ENCODE assay signal across 8 mouse cellular contexts in genomic region chr15:28025447-28026166, GRCm38 (mm10). TPM values are rescaled to one million over a fixed set of nuclear protein-coding genes. Genes with fewer than 3 reads are reported as not detected.
DNase-seq lines count a peak whose midpoint lies in the region; ATAC-seq and TF ChIP-seq lines count a peak whose summit lies in the region.

TSS of gene Trio (minus strand) at chr15:28025848.

- H3K36me3 ChIP-seq in hindbrain, embryonic 16.5 days (ENCODE audit: control insufficient read depth, insufficient read depth, low read length): no peaks in the 10 kb centered on the region

- under 1% methylated on average over 90 of the region's 94 CpGs for WGBS in hindbrain, embryonic 16.5 days

- intact Hi-C loops in gastrocnemius, adult 2 months (cut with DNase I): loop anchor here (2.0 to 5.0 kb wide), 2 partner anchors 105 to 157 kb away; no protein-coding TSS in a partner anchor

- peaks cover 28% of the 10 kb centered on the region for H3K4me1 ChIP-seq in hindbrain, embryonic 16.5 days (ENCODE audit: control insufficient read depth, insufficient read depth, low read depth, low read length)

- DNase-seq in T-cell, adult 2 months (ENCODE audit: low spot score): peak; percentile 69
- peak; percentile 100 for DNase-seq in cerebellum, postnatal 14 days
- DNase-seq in gastrocnemius, adult 2 months: peak; percentile 99
- DNase-seq in left cerebral cortex, adult 11 months (ENCODE audit: low spot score): peak; percentile 93
- peak; percentile 98 for DNase-seq in lung, postnatal 36 days
- DNase-seq in retina, embryonic 14.5 days (ENCODE audit: low spot score): peak; percentile 97
- peak; percentile 85 to 90 for DNase-seq in thymus, postnatal 36 days

- peak within 1 kb of the TSS; percentile 95 for H3K4me3 ChIP-seq in gastrocnemius, adult 2 months
- peak within 1 kb of the TSS; percentile 72 for H3K4me3 ChIP-seq in hindbrain, embryonic 16.5 days (ENCODE audit: low read length)

- peak within 1 kb of the TSS; percentile 89 for H3K27ac ChIP-seq in gastrocnemius, adult 2 months
- peak within 1 kb of the TSS; percentile 100 for H3K27ac ChIP-seq in hindbrain, embryonic 16.5 days (ENCODE audit: low read depth, low read length)

- no peaks in the 10 kb centered on the region for H3K27me3 ChIP-seq in hindbrain, embryonic 16.5 days (replicated peaks; ENCODE audit: control insufficient read depth, insufficient read depth, low read length)

- TF ChIP-seq CTCF in gastrocnemius, adult 2 months (IDR thresholded peaks at IDR 0.05): no peak

- ATAC-seq in hindbrain, embryonic 16.5 days: peak; percentile 96

- H3K9ac ChIP-seq in hindbrain, embryonic 16.5 days (ENCODE audit: low read depth, low read length): peak within 1 kb of the TSS; percentile 99

- no peaks in the 10 kb centered on the region for H3K9me3 ChIP-seq in hindbrain, embryonic 16.5 days (ENCODE audit: control insufficient read depth, low read length)

- peak within 1 kb of the TSS; percentile 74 for H3K4me2 ChIP-seq in hindbrain, embryonic 16.5 days (ENCODE audit: low read length)

RNA-seq across cellular contexts. Expression of gene Trio, which starts in this region (rescaled TPM):
- 10 to 100 TPM; 35.3 to 43.2 TPM for total RNA-seq in gastrocnemius, adult 2 months (2021)
- polyA plus RNA-seq in hindbrain, embryonic 16.5 days (2015; fragmentation: Nextera tagmentation; extraction: Ambion mirVana): 31.1 and 32.0 TPM in 2 replicates

Comparison
In these comparisons a context has a peak if more than half of its experiments do, and no peak if none do; other contexts are left out.
1. Peak in every context shown above with its lines: DNase-seq, ATAC-seq, H3K4me3 ChIP-seq and H3K27ac ChIP-seq.